Mouse (Mus musculus) heart, postnatal 0 days (tissue): ENCODE measurements around the gene Trmt13. TPM values are rescaled to one million over a fixed set of nuclear protein-coding genes. Genes with fewer than 3 reads are reported as not detected.

Experiments used
- ATAC-seq: fragments of 200-750 bp; cut with Nextera tagmentation; 2 replicates; pipeline ENCODE4 v1.8.0; 2017; ENCODE audit warnings: low read depth, moderate number of reproducible peaks, moderate library complexity; ENCODE audit not compliant: insufficient read depth
- DNase-seq: peaks from one replicate; pipeline ENCODE4 v3.0.0-alpha.2; 2016; ENCODE audit warnings: low spot score
- H3K27ac ChIP-seq: fragments of 300-500 bp; sonication (generic); 2 replicates; pipeline ENCODE4 v1.5.1; 2014; ENCODE audit warnings: low read depth, mild to moderate bottlenecking
- H3K27me3 ChIP-seq: fragments of 300-500 bp; sonication (generic); 2 replicates; pipeline ENCODE4 v1.6.1; 2014; ENCODE audit warnings: low read length, mixed read lengths; ENCODE audit not compliant: control insufficient read depth, insufficient read depth
- H3K36me3 ChIP-seq: fragments of 300-500 bp; sonication (generic); replicated peaks from 2 replicates; pipeline ENCODE4 v1.6.1; 2014; ENCODE audit warnings: low read length, mixed read lengths; ENCODE audit not compliant: control insufficient read depth, insufficient read depth
- H3K4me1 ChIP-seq: fragments of 300-500 bp; sonication (generic); 2 replicates; pipeline ENCODE4 v1.6.1; 2014; ENCODE audit warnings: antibody characterized with exemption; ENCODE audit not compliant: control insufficient read depth, insufficient read depth
- H3K4me2 ChIP-seq: fragments of 300-500 bp; sonication (generic); 2 replicates; pipeline ENCODE4 v1.6.1; 2014; ENCODE audit warnings: low read depth, mild to moderate bottlenecking, low read length, moderate library complexity
- H3K4me3 ChIP-seq: fragments of 300-500 bp; sonication (generic); 2 replicates; pipeline ENCODE4 v1.5.1; 2014; ENCODE audit warnings: low read depth, low read length
- H3K9ac ChIP-seq: fragments of 300-500 bp; sonication (generic); replicated peaks from 2 replicates; pipeline ENCODE4 v1.6.1; 2014; ENCODE audit warnings: low read depth, low read length, mixed read lengths
- H3K9me3 ChIP-seq: fragments of 300-500 bp; sonication (generic); replicated peaks from 2 replicates; pipeline ENCODE4 v1.6.1; 2016; ENCODE audit warnings: low read length; ENCODE audit not compliant: control insufficient read depth
- CTCF ChIP-seq: IDR thresholded peaks from 2 replicates; pipeline ENCODE4 v1.5.1; 2016; ENCODE audit warnings: antibody characterized with exemption, control low read depth, low read depth
- EP300 ChIP-seq: IDR thresholded peaks from 2 replicates; pipeline ENCODE4 v1.6.1; 2016; ENCODE audit warnings: antibody characterized with exemption, low read depth
- WGBS: fragments of 180-500 bp; shearing (Covaris S2); extraction: QIAGEN DNeasy Blood & Tissue Kit; methylation state at CpG from one replicate; pipeline ENCODE4 v1.1.7; 2014; 5-methylcytosine and 5-hydroxymethylcytosine counted together
- polyA plus RNA-seq: library from polyadenylated mRNA; unstranded; fragments of >200 nt; fragmentation: Nextera tagmentation; extraction: Ambion mirVana; gene quantifications from 2 replicates; pipeline ENCODE4 v1.2.1, GENCODE M21; 2015
- total RNA-seq: library from RNA; depleted of rRNA; stranded (reverse); fragments of >200 nt; gene quantifications from 2 replicates; pipeline ENCODE4 v1.2.3, GENCODE M21; 2014; ENCODE audit warnings: low replicate concordance

Gene Trmt13
- total and polyA plus RNA-seq, 2 experiments from 2014 or later: 11.0 to 13.3 TPM

DNA sequence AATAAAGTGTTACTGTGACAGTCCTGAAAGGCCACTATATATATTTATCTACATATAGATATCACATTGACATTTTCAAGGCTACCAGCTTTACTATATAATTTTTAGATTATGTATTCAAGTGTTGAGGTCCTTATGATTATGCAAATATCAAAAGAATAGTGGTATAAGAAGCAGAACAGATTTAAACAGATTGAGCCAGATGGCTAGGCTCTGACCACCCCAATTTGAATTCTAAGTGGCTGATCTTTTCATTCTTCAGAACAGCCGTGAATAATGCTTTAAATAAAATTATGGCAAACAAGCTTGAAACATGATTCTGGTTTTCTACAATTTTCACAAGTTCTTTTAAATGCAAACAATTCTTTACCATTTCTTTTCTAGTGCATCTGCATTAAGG, 17.1 kb upstream of the Trmt13 start:
- H3K27me3 ChIP-seq: no peaks in the 10 kb centered on the region
- DNase-seq (no peak), ATAC-seq (no peak)
- peaks cover 57% of the 10 kb centered on the region for H3K36me3 ChIP-seq
- no peak overlapping the region for H3K4me2 ChIP-seq
- WGBS: 80% methylated on average over 1 of the region's 1 CpGs
- no peak overlapping the region for H3K4me3 ChIP-seq
- TF ChIP-seq CTCF (no peak), EP300 (no peak)
- H3K9ac ChIP-seq: no peak overlapping the region
- no peak overlapping the region for H3K27ac ChIP-seq
- no peaks in the 10 kb centered on the region for H3K9me3 ChIP-seq
- H3K4me1 ChIP-seq: no peaks in the 10 kb centered on the region

DNA sequence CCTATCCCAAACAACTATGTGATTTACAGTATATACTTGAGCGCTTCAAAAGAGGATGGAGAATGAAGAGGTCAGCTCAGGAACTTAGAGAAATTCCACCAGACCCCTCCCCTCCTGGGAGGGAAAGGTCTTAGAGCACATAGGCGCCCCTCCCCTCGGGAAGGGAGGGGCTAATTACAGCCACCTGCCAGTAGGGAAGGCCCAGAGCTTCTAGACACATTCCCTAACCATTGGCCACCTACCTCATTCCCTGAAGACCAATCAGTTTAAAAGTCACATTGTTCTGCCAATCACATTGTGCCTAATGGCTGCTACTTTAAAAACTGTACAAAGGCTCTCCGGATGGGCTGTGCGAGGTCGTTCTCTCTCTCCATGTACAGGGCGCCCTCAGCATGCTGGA, 8.3 kb upstream of the Trmt13 start:
- 94% methylated on average over 7 of the region's 7 CpGs for WGBS
- Histone ChIP-seq H3K27me3 (no peaks in the 10 kb centered on the region), H3K9me3 (no peaks in the 10 kb centered on the region), H3K36me3 (peaks cover 42% of the 10 kb centered on the region), H3K9ac (no peak overlapping the region), H3K4me3 (no peak overlapping the region), H3K4me2 (no peak overlapping the region), H3K27ac (no peak overlapping the region), H3K4me1 (no peaks in the 10 kb centered on the region)
- no peak for ATAC-seq
- no peak for TF ChIP-seq EP300
- TF ChIP-seq CTCF: no peak
- no peak for DNase-seq

DNA sequence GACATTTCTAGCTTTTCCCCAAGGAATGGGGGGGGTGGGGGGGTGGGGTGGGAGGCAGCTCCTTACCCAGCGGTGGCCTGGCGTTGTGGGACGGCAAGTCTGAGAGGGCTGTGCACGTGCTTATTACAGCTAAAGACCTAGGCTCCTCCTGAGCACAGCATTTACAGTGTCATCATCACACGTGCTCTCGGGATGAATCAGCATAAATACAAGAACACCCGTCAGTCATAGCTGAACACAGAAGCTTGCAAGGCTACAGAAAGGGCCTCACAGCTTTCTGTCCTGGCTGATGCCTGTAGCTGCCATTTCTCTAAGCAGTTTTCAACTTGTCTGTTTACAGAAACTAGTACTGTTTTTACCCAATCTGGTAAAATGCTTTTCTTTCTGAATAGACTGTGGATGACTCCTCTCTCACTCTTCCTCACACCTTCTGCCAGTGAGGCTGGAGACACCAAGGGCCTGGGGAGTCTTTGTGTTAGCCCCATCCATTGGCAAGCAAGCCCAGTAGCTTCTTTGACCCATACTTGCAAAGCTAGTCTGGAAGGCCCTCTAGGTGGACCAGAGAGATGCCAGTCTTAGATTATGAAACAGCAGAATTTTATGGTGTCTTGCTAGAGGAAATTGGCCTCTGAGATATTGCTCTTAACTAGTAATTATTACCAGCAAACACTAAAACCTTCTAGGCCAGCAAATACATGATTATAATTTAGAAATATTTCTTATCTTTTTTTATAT, 6.4 kb upstream of the Trmt13 start:
- H3K27me3 ChIP-seq: no peaks in the 10 kb centered on the region
- H3K36me3 ChIP-seq: peaks cover 50% of the 10 kb centered on the region
- H3K9me3 ChIP-seq: no peaks in the 10 kb centered on the region
- no peaks in the 10 kb centered on the region for H3K4me1 ChIP-seq
- TF ChIP-seq EP300 (no peak), CTCF (no peak)
- ATAC-seq (no peak), DNase-seq (no peak)
- H3K4me3 ChIP-seq: no peak overlapping the region
- no peak overlapping the region for H3K4me2 ChIP-seq
- H3K27ac ChIP-seq: no peak overlapping the region
- 85% methylated on average over 7 of the region's 7 CpGs for WGBS
- H3K9ac ChIP-seq: no peak overlapping the region

DNA sequence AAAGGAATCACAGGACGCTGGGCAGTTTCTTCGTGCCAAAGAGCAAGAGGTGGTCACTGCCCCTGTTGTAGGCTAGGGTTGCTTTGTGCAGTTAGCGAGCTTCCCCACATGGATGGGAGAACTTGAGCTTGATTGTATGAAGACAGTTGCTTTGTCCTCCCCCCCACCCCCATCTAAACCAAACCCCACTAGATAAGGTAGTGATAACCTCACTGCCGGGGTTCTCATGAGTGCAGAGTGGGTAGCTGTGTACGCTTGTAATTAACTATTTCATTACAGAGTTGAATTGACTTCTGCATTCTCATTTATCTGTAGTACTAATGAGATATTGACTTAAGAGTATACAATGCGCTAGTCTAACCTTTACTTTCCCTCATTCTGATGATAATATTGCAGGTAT, 4.5 kb upstream of the Trmt13 start:
- H3K27ac ChIP-seq: no peak overlapping the region
- H3K36me3 ChIP-seq: peaks cover 69% of the 10 kb centered on the region
- no peak for TF ChIP-seq EP300
- no peak for TF ChIP-seq CTCF
- H3K9ac ChIP-seq: no peak overlapping the region
- no peaks in the 10 kb centered on the region for H3K9me3 ChIP-seq
- no peaks in the 10 kb centered on the region for H3K4me1 ChIP-seq
- no peak overlapping the region for H3K4me3 ChIP-seq
- no peak for ATAC-seq
- WGBS: 71% methylated on average over 6 of the region's 6 CpGs
- H3K4me2 ChIP-seq: no peak overlapping the region
- H3K27me3 ChIP-seq: no peaks in the 10 kb centered on the region
- no peak for DNase-seq

DNA sequence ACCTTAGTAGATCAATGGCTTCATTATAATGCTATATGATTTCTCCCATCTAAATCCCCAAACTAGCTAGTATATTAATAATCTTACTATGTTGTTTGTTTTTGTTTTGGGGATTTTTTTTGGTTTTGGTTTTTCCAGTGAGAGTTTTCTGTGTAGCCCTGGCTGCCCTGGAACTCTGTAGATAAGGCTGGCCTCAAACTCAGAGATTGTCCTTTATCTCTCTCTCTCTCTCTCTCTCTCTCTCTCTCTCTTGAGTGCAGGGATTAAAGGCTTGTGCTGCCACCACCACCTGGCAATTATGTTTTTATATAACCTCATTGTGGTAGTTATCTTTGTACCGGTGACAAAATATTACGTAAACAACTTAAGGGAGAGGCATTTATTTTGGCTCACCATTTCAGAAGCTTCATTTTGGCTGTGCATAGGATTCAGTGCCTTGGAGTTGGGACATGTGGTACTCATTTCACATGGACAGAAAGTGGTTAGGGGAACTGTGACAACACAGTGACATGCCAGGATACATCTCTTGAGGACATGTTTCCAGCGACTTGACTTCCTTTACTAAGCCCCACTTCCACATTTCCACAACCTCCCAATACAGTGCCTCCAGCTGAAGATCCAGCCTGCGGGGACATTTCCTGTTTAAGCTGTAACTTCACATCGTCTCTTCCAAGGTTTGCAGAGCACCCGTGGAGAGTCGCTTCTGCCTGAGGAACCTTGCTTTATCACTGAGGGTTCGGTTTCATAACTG, 1.1 kb upstream of the Trmt13 start:
- H3K9me3 ChIP-seq: no peaks in the 10 kb centered on the region

More for the DNA sequence above, 1.1 kb upstream of the Trmt13 start:
- Histone ChIP-seq H3K4me2 (no peak overlapping the region), H3K9ac (no peak overlapping the region), H3K27me3 (no peaks in the 10 kb centered on the region), H3K4me1 (no peaks in the 10 kb centered on the region), H3K27ac (no peak overlapping the region), H3K4me3 (no peak overlapping the region), H3K36me3 (peaks cover 62% of the 10 kb centered on the region)
- WGBS: 76% methylated on average over 8 of the region's 8 CpGs
- ATAC-seq: no peak
- TF ChIP-seq CTCF (no peak), EP300 (no peak)
- DNase-seq: no peak
